Comparison of ENCODE assay signal across 8 mouse cellular contexts in genomic region chr6:88113139-88113538, GRCm38 (mm10). TPM values are rescaled to one million over a fixed set of nuclear protein-coding genes. Genes with fewer than 3 reads are reported as not detected.
A peak's percentile ranks its signal among the peaks of the same experiment; 100 is the strongest.
DNase-seq lines count a peak whose midpoint lies in the region; ATAC-seq and TF ChIP-seq lines count a peak whose summit lies in the region.

No protein-coding gene starts in this region.

- TF ChIP-seq CTCF in C2C12 (IDR thresholded peaks at IDR 0.05; ENCODE audit: control insufficient read depth, insufficient read depth, insufficient read length): peak; percentile 67
- peak; percentile 90 for TF ChIP-seq CTCF in liver, postnatal 0 days (IDR thresholded peaks at IDR 0.05; ENCODE audit: low read depth)

- 33% methylated on average over 7 of the region's 7 CpGs for WGBS in heart, embryonic 11.5 days (ENCODE audit: insufficient replicate concordance)
- WGBS in liver, postnatal 0 days (ENCODE audit: insufficient replicate concordance): 35% methylated on average over 7 of the region's 7 CpGs
- 31% methylated on average over 7 of the region's 7 CpGs for WGBS in neural tube, embryonic 13.5 days

- no peaks in the 10 kb centered on the region for H3K9me3 ChIP-seq in heart, embryonic 11.5 days (replicated peaks; ENCODE audit: control insufficient read depth, low read length)
- H3K9me3 ChIP-seq in liver, postnatal 0 days (ENCODE audit: low read length): no peaks in the 10 kb centered on the region
- no peaks in the 10 kb centered on the region for H3K9me3 ChIP-seq in neural tube, embryonic 13.5 days

- 0 out of 2 replicates have a peak, but pooled peaks have one; percentile 17 for ATAC-seq in heart, embryonic 11.5 days (replicated peaks; ENCODE audit: insufficient number of reproducible peaks, low FRiP score, low TSS enrichment)
- ATAC-seq in liver, postnatal 0 days: no peak
- peak; percentile 82 for ATAC-seq in neural tube, embryonic 13.5 days (ENCODE audit: low read depth)

- no peaks in the 10 kb centered on the region for H3K27me3 ChIP-seq in C2C12 (ENCODE audit: control insufficient read depth, insufficient read depth, insufficient read length)
- no peaks in the 10 kb centered on the region for H3K27me3 ChIP-seq in heart, embryonic 11.5 days (ENCODE audit: control insufficient read depth, insufficient read depth, low read length)
- no peaks in the 10 kb centered on the region for H3K27me3 ChIP-seq in liver, postnatal 0 days (ENCODE audit: insufficient read depth, low read length)
- no peaks in the 10 kb centered on the region for H3K27me3 ChIP-seq in neural tube, embryonic 13.5 days

- H3ac ChIP-seq in C2C12 (ENCODE audit: control insufficient read depth, insufficient read length, low read depth): no peak overlapping the region

- H3K4me1 ChIP-seq in heart, embryonic 11.5 days (ENCODE audit: control insufficient read depth, insufficient read depth, low read length): peaks cover 14% of the 10 kb centered on the region
- peaks cover 15% of the 10 kb centered on the region for H3K4me1 ChIP-seq in liver, postnatal 0 days (ENCODE audit: insufficient read depth)
- peaks cover 10% of the 10 kb centered on the region for H3K4me1 ChIP-seq in neural tube, embryonic 13.5 days (replicated peaks)

- H3K79me2 ChIP-seq in C2C12 (ENCODE audit: control insufficient read depth, insufficient read depth): no peaks in the 10 kb centered on the region

- no peak overlapping the region for H3K4me2 ChIP-seq in heart, embryonic 11.5 days
- H3K4me2 ChIP-seq in liver, postnatal 0 days (ENCODE audit: low read depth, low read length): no peak overlapping the region
- no peak overlapping the region for H3K4me2 ChIP-seq in neural tube, embryonic 13.5 days

- H3K9ac ChIP-seq in heart, embryonic 11.5 days (ENCODE audit: low read depth, low read length): no peak overlapping the region
- no peak overlapping the region for H3K9ac ChIP-seq in liver, postnatal 0 days (replicated peaks)
- peak overlapping the region; percentile 58 for H3K9ac ChIP-seq in neural tube, embryonic 13.5 days

- no peak overlapping the region for H3K27ac ChIP-seq in heart, embryonic 11.5 days (ENCODE audit: low read depth, low read length)
- H3K27ac ChIP-seq in liver, postnatal 0 days (ENCODE audit: low read depth): no peak overlapping the region
- H3K27ac ChIP-seq in neural tube, embryonic 13.5 days (replicated peaks): no peak overlapping the region

- TF ChIP-seq EP300 in liver, postnatal 0 days (IDR thresholded peaks at IDR 0.05; ENCODE audit: low read depth): no peak

- H3K36me3 ChIP-seq in C2C12 (ENCODE audit: control insufficient read depth, insufficient read depth): no peaks in the 10 kb centered on the region
- H3K36me3 ChIP-seq in heart, embryonic 11.5 days (ENCODE audit: control insufficient read depth, insufficient read depth, low read length): no peaks in the 10 kb centered on the region
- H3K36me3 ChIP-seq in liver, postnatal 0 days (replicated peaks; ENCODE audit: insufficient read depth, low read length): no peaks in the 10 kb centered on the region
- no peaks in the 10 kb centered on the region for H3K36me3 ChIP-seq in neural tube, embryonic 13.5 days

- H3K4me3 ChIP-seq in C2C12 (ENCODE audit: insufficient read depth, poor library complexity, severe bottlenecking): no peak overlapping the region
- H3K4me3 ChIP-seq in heart, embryonic 11.5 days (ENCODE audit: low read depth, low read length): no peak overlapping the region
- no peak overlapping the region for H3K4me3 ChIP-seq in liver, postnatal 0 days (ENCODE audit: low read depth, low read length)
- no peak overlapping the region for H3K4me3 ChIP-seq in neural tube, embryonic 13.5 days

- peak; percentile 58 for DNase-seq in adrenal gland, adult 2 months
- peak; percentile 77 for DNase-seq in embryo, embryonic 9.5 days (ENCODE audit: extremely low spot score)
- DNase-seq in kidney, postnatal 14 days: peak; percentile 65
- DNase-seq in liver, postnatal 0 days: peak; percentile 70
- peak; percentile 30 to 41 for DNase-seq in thymus, postnatal 36 days

- H3K79me3 ChIP-seq in C2C12 (ENCODE audit: low read depth): no peaks in the 10 kb centered on the region

TF ChIP-seq in C2C12, 6 proteins besides CTCF, POLR2A, EP300 and RAD21:
- TF ChIP-seq MYOD1 (IDR thresholded peaks at IDR 0.05; ENCODE audit: control insufficient read depth, insufficient read length, low read depth) (no peak), CEBPB (IDR thresholded peaks at IDR 0.05; ENCODE audit: low read depth) (no peak), FOSL1 (IDR thresholded peaks at IDR 0.05; ENCODE audit: insufficient read depth, low read length, poor library complexity, severe bottlenecking) (no peak), USF1 (IDR thresholded peaks at IDR 0.05; ENCODE audit: low read depth) (no peak), MAX (IDR thresholded peaks at IDR 0.05) (no peak), MYOG (IDR thresholded peaks at IDR 0.05; ENCODE audit: control insufficient read depth, extremely low read depth, insufficient read length) (no peak)

RNA-seq across cellular contexts. Expression of gene Rpn1, which starts 28.9 kb away (rescaled TPM):
- 181 TPM for polyA plus RNA-seq in C2C12 (2012; fragmentation: generic; extraction: Trizol)
- total RNA-seq in adrenal gland, adult 2 months (2021): 100 to 1,000 TPM; 287 to 305 TPM
- polyA plus RNA-seq in adrenal gland, adult 2 months (2012; rRNA removed): 117 and 146 TPM in 2 replicates
- polyA plus RNA-seq in heart, embryonic 11.5 days (2014; fragmentation: Nextera tagmentation; extraction: Ambion mirVana): 234 and 256 TPM in 2 replicates
- polyA plus RNA-seq in liver, postnatal 0 days (2015; fragmentation: Nextera tagmentation; extraction: Ambion mirVana): 102 and 112 TPM in 2 replicates
- 286 and 299 TPM in 2 replicates for polyA plus RNA-seq in neural tube, embryonic 13.5 days (2015; fragmentation: Nextera tagmentation; extraction: Ambion mirVana)
